Mouse (Mus musculus) intestine, embryonic 14.5 days (tissue): ENCODE measurements at regions not wholly inside any gene's neighbourhood (a gene's known extent, or its start where the extent isn't known, plus 50 kb on each side); places are given as distances from the start of the nearest gene placed in this dataset.

Source experiments
- ATAC-seq: fragments of 200-750 bp; cut with Nextera tagmentation; replicated peaks from 2 replicates; pipeline ENCODE4 v1.8.0; 2017; ENCODE audit warnings: low read depth, moderate number of reproducible peaks, moderate TSS enrichment, moderate library complexity; ENCODE audit not compliant: low FRiP score, low TSS enrichment
- DNase-seq: peaks from one replicate; pipeline ENCODE4 v3.0.0-alpha.2; 2018; ENCODE audit warnings: low spot score
- H3K27ac ChIP-seq: fragments of 300-500 bp; sonication (generic); 2 replicates; pipeline ENCODE4 v1.5.1; 2014; ENCODE audit warnings: low read depth, mild to moderate bottlenecking, control low read depth
- H3K27me3 ChIP-seq: fragments of 300-500 bp; sonication (generic); replicated peaks from 2 replicates; pipeline ENCODE4 v1.6.1; 2014; ENCODE audit warnings: low read length, control low read depth; ENCODE audit not compliant: control insufficient read depth, insufficient read depth
- H3K36me3 ChIP-seq: fragments of 300-500 bp; sonication (generic); 2 replicates; pipeline ENCODE4 v1.6.1; 2014; ENCODE audit warnings: low read length, control low read depth; ENCODE audit not compliant: control insufficient read depth, insufficient read depth
- H3K4me1 ChIP-seq: fragments of 300-500 bp; sonication (generic); replicated peaks from 2 replicates; pipeline ENCODE4 v1.6.1; 2014; ENCODE audit warnings: low read length, control low read depth, mixed read lengths; ENCODE audit not compliant: control insufficient read depth, insufficient read depth
- H3K4me2 ChIP-seq: fragments of 300-500 bp; sonication (generic); 2 replicates; pipeline ENCODE4 v1.6.1; 2014; ENCODE audit warnings: low read length
- H3K4me3 ChIP-seq: fragments of 300-500 bp; sonication (generic); 2 replicates; pipeline ENCODE4 v1.5.1; 2014; ENCODE audit warnings: low read depth, low read length, control low read depth, mixed read lengths
- H3K9ac ChIP-seq: fragments of 300-500 bp; sonication (generic); 2 replicates; pipeline ENCODE4 v1.6.1; 2014; ENCODE audit warnings: mild to moderate bottlenecking, low read length
- H3K9me3 ChIP-seq: fragments of 300-500 bp; sonication (generic); 2 replicates; pipeline ENCODE4 v1.6.1; 2016; ENCODE audit warnings: low read length, control low read depth; ENCODE audit not compliant: control insufficient read depth
- WGBS: fragments of 180-500 bp; shearing (Covaris S2); extraction: QIAGEN DNeasy Blood & Tissue Kit; methylation state at CpG from one replicate; pipeline ENCODE4 v1.1.7; 2014; 5-methylcytosine and 5-hydroxymethylcytosine counted together

GRCm38 (mm10) chrX:9738904-9739303, 76.1 kb upstream of the Dynlt3 start:
- Histone ChIP-seq H3K36me3 (no peaks in the 10 kb centered on the region), H3K27ac (no peak overlapping the region), H3K4me1 (no peaks in the 10 kb centered on the region), H3K9me3 (no peaks in the 10 kb centered on the region), H3K27me3 (no peaks in the 10 kb centered on the region), H3K9ac (no peak overlapping the region), H3K4me2 (no peak overlapping the region), H3K4me3 (no peak overlapping the region)
- 90% methylated on average over 2 of the region's 2 CpGs for WGBS
- DNase-seq (no peak), ATAC-seq (no peak)

GRCm38 (mm10) chrX:9742518-9742917, 79.7 kb upstream of the Dynlt3 start:
- Histone ChIP-seq H3K4me2 (no peak overlapping the region), H3K9me3 (no peaks in the 10 kb centered on the region), H3K4me3 (no peak overlapping the region), H3K9ac (no peak overlapping the region), H3K27ac (no peak overlapping the region), H3K4me1 (no peaks in the 10 kb centered on the region), H3K27me3 (no peaks in the 10 kb centered on the region), H3K36me3 (no peaks in the 10 kb centered on the region)
- DNase-seq (no peak), ATAC-seq (no peak)
- WGBS, result 70% methylated on average over 3 of the region's 3 CpGs

GRCm38 (mm10) chrX:9747305-9747938, 84.6 kb upstream of the Dynlt3 start:
- Histone ChIP-seq H3K4me2 (peak overlapping the region; percentile 45), H3K27me3 (no peaks in the 10 kb centered on the region), H3K4me1 (no peaks in the 10 kb centered on the region), H3K36me3 (no peaks in the 10 kb centered on the region), H3K4me3 (peak overlapping the region; percentile 29), H3K9ac (no peak overlapping the region), H3K27ac (no peak overlapping the region), H3K9me3 (no peaks in the 10 kb centered on the region)
- ATAC-seq (peak; percentile 83), DNase-seq (peak; percentile 78)
- WGBS, result 23% methylated on average over 20 of the region's 27 CpGs

- Histone ChIP-seq H3K9me3 (no peaks in the 10 kb centered on the region), H3K27ac (no peak overlapping the region), H3K4me3 (no peak overlapping the region), H3K27me3 (no peaks in the 10 kb centered on the region), H3K9ac (no peak overlapping the region), H3K4me2 (no peak overlapping the region), H3K36me3 (no peaks in the 10 kb centered on the region), H3K4me1 (no peaks in the 10 kb centered on the region)
- 46% methylated on average over 5 of the region's 5 CpGs for WGBS
- DNase-seq (no peak), ATAC-seq (no peak)
Measured at GRCm38 (mm10) chrX:9752954-9753572, 90.3 kb upstream of the Dynlt3 start.

- H3K9me3 ChIP-seq, result no peaks in the 10 kb centered on the region
Measured at GRCm38 (mm10) chrX:9769540-9769939, 77.2 kb upstream of the Hypm start.

GRCm38 (mm10) chrX:9777498-9777897, 69.2 kb upstream of the Hypm start:
- ATAC-seq, result no peak
- Histone ChIP-seq H3K27me3 (no peaks in the 10 kb centered on the region), H3K4me3 (no peak overlapping the region), H3K9ac (no peak overlapping the region), H3K36me3 (no peaks in the 10 kb centered on the region), H3K27ac (no peak overlapping the region), H3K9me3 (no peaks in the 10 kb centered on the region), H3K4me2 (no peak overlapping the region), H3K4me1 (no peaks in the 10 kb centered on the region)
- WGBS, result 89% methylated on average over 4 of the region's 4 CpGs
- DNase-seq, result no peak

More at GRCm38 (mm10) chrX:9769540-9769939, 77.2 kb upstream of the Hypm start:
- ATAC-seq, result no peak
- H3K4me1 ChIP-seq, result no peaks in the 10 kb centered on the region
- H3K36me3 ChIP-seq, result no peaks in the 10 kb centered on the region
- H3K4me3 ChIP-seq, result no peak overlapping the region
- DNase-seq, result no peak
- H3K9ac ChIP-seq, result no peak overlapping the region
- H3K27me3 ChIP-seq, result no peaks in the 10 kb centered on the region
- H3K27ac ChIP-seq, result no peak overlapping the region
- no peak overlapping the region for H3K4me2 ChIP-seq

- Histone ChIP-seq H3K27me3 (no peaks in the 10 kb centered on the region), H3K4me2 (no peak overlapping the region), H3K9ac (no peak overlapping the region), H3K9me3 (no peaks in the 10 kb centered on the region), H3K36me3 (no peaks in the 10 kb centered on the region), H3K27ac (no peak overlapping the region), H3K4me1 (no peaks in the 10 kb centered on the region), H3K4me3 (no peak overlapping the region)
- no peak for DNase-seq
- no peak for ATAC-seq
- 85% methylated on average over 3 of the region's 3 CpGs for WGBS
Measured at GRCm38 (mm10) chrX:9789542-9789941, 57.2 kb upstream of the Hypm start.
